Mouse (Mus musculus) G1E-ER4 (cell line): Measurements from ENCODE around the gene Nt5c1a. TPM values are rescaled to one million over a fixed set of nuclear protein-coding genes. Genes with fewer than 3 reads are reported as not detected.

Source experiments
- GATA1 ChIP-seq: IDR thresholded peaks from one replicate; pipeline ENCODE4 v1.8.0; 2012; ENCODE audit warnings: low read length, inconsistent platforms
- polyA plus RNA-seq: library from polyadenylated mRNA; stranded (reverse); fragments of >175 nt; gene quantifications from 2 replicates; pipeline ENCODE4 v1.2.3, GENCODE M21; 2012

Nt5c1a gene
- polyA plus RNA-seq, result not detected in 2 replicates

- no peak for TF ChIP-seq GATA1
Observed at GRCm38 (mm10) chr4:123201186-123202093, at the start of gene Nt5c1a. Gene Nt5c1a, plus strand, starts transcription at chr4:123201504.

GRCm38 (mm10) chr4:123152003-123152402 is 49.3 kb upstream of the Nt5c1a start:
- no peak for TF ChIP-seq GATA1

GRCm38 (mm10) chr4:123152976-123153375 is 48.3 kb upstream of the Nt5c1a start:
- no peak for TF ChIP-seq GATA1

GRCm38 (mm10) chr4:123155004-123155403 is 46.3 kb upstream of the Nt5c1a start:
- TF ChIP-seq GATA1, result no peak

- TF ChIP-seq GATA1, result no peak
Observed at GRCm38 (mm10) chr4:123155427-123155826, 45.9 kb upstream of the Nt5c1a start.

GRCm38 (mm10) chr4:123155840-123156239 is 45.5 kb upstream of the Nt5c1a start:
- TF ChIP-seq GATA1, result no peak

- no peak for TF ChIP-seq GATA1
Observed at GRCm38 (mm10) chr4:123160571-123160970, 40.7 kb upstream of the Nt5c1a start.

- no peak for TF ChIP-seq GATA1
Observed at GRCm38 (mm10) chr4:123162305-123162917, 38.9 kb upstream of the Nt5c1a start.

GRCm38 (mm10) chr4:123164157-123164556 is 37.1 kb upstream of the Nt5c1a start:
- TF ChIP-seq GATA1, result no peak

GRCm38 (mm10) chr4:123171811-123172210 is 29.5 kb upstream of the Nt5c1a start:
- TF ChIP-seq GATA1, result no peak

GRCm38 (mm10) chr4:123182328-123183238 is 18.7 kb upstream of the Nt5c1a start, which contains the start of gene Hpcal4:
Gene Hpcal4, plus strand, starts transcription at chr4:123183227.
- no peak for TF ChIP-seq GATA1

GRCm38 (mm10) chr4:123183239-123184056 is 17.9 kb upstream of the Nt5c1a start:
- TF ChIP-seq GATA1, result no peak

- no peak for TF ChIP-seq GATA1
Observed at GRCm38 (mm10) chr4:123184816-123185215, 16.5 kb upstream of the Nt5c1a start.

- TF ChIP-seq GATA1, result no peak
Observed at GRCm38 (mm10) chr4:123192336-123192735, 9.0 kb upstream of the Nt5c1a start.

- TF ChIP-seq GATA1, result no peak
Observed at GRCm38 (mm10) chr4:123193791-123194190, 7.5 kb upstream of the Nt5c1a start.

GRCm38 (mm10) chr4:123196695-123197094 is 4.6 kb upstream of the Nt5c1a start:
- TF ChIP-seq GATA1, result no peak
